Mouse (Mus musculus): ENCODE results near the gene Shroom1. TPM values are rescaled to one million over a fixed set of nuclear protein-coding genes. Genes with fewer than 3 reads are reported as not detected.

Gene Shroom1
- polyA plus RNA-seq, 1 experiment from 2014 or later, result not detected

- no peaks in the 10 kb centered on the region for H3K79me2 ChIP-seq (ENCODE audit: inconsistent target)
- H3K27ac ChIP-seq, result no peak overlapping the region
- WGBS (ENCODE audit: missing documents), result 94% methylated on average over 3 of the region's 3 CpGs
- H3K4me3 ChIP-seq (ENCODE audit: inconsistent target), result no peak overlapping the region
- H3K36me3 ChIP-seq (ENCODE audit: inconsistent target), result no peaks in the 10 kb centered on the region
Observed at GRCm38 (mm10) chr11:53458996-53459395, 2.0 kb downstream of the Shroom1 start.

GRCm38 (mm10) chr11:53460192-53460591 lies 3.2 kb downstream of the Shroom1 start:
- no peak overlapping the region for H3K4me3 ChIP-seq (ENCODE audit: inconsistent target)
- no peaks in the 10 kb centered on the region for H3K36me3 ChIP-seq (ENCODE audit: inconsistent target)
- H3K27ac ChIP-seq, result no peak overlapping the region
- WGBS (ENCODE audit: missing documents), result 69% methylated on average over 3 of the region's 3 CpGs
- H3K79me2 ChIP-seq (ENCODE audit: inconsistent target), result no peaks in the 10 kb centered on the region

- Histone ChIP-seq H3K36me3 (ENCODE audit: inconsistent target) (no peaks in the 10 kb centered on the region), H3K27ac (no peak overlapping the region), H3K79me2 (ENCODE audit: inconsistent target) (no peaks in the 10 kb centered on the region), H3K4me3 (ENCODE audit: inconsistent target) (no peak overlapping the region)
- WGBS (ENCODE audit: missing documents), result 71% methylated on average over 4 of the region's 5 CpGs
Observed at GRCm38 (mm10) chr11:53461727-53462126, 4.7 kb downstream of the Shroom1 start.

GRCm38 (mm10) chr11:53463551-53464424 lies 6.8 kb downstream of the Shroom1 start:
- Histone ChIP-seq H3K36me3 (ENCODE audit: inconsistent target) (no peaks in the 10 kb centered on the region), H3K4me3 (ENCODE audit: inconsistent target) (no peak overlapping the region), H3K79me2 (ENCODE audit: inconsistent target) (no peaks in the 10 kb centered on the region), H3K27ac (no peak overlapping the region)
- WGBS (ENCODE audit: missing documents), result 21% methylated on average over 46 of the region's 55 CpGs

- no peaks in the 10 kb centered on the region for H3K79me2 ChIP-seq (ENCODE audit: inconsistent target)
- H3K4me3 ChIP-seq (ENCODE audit: inconsistent target), result no peak overlapping the region
- 27% methylated on average over 38 of the region's 40 CpGs for WGBS (ENCODE audit: missing documents)
- no peak overlapping the region for H3K27ac ChIP-seq
- H3K36me3 ChIP-seq (ENCODE audit: inconsistent target), result no peaks in the 10 kb centered on the region
Observed at GRCm38 (mm10) chr11:53466231-53466971, 9.4 kb downstream of the Shroom1 start.

GRCm38 (mm10) chr11:53469294-53469967 lies 12.4 kb downstream of the Shroom1 start:
- Histone ChIP-seq H3K79me2 (ENCODE audit: inconsistent target) (no peaks in the 10 kb centered on the region), H3K36me3 (ENCODE audit: inconsistent target) (no peaks in the 10 kb centered on the region), H3K4me3 (ENCODE audit: inconsistent target) (no peak overlapping the region), H3K27ac (no peak overlapping the region)
- WGBS (ENCODE audit: missing documents), result 47% methylated on average over 16 of the region's 16 CpGs

- 7% methylated on average over 29 of the region's 29 CpGs for WGBS (ENCODE audit: missing documents)
Observed at GRCm38 (mm10) chr11:53469968-53470695, 13.1 kb downstream of the Shroom1 start, which contains the start of gene Gm9837. Gene Gm9837 (minus strand): TSS chr11:53470479.

GRCm38 (mm10) chr11:53472709-53473108 lies 15.7 kb downstream of the Shroom1 start:
- Histone ChIP-seq H3K79me2 (ENCODE audit: inconsistent target) (no peaks in the 10 kb centered on the region), H3K4me3 (ENCODE audit: inconsistent target) (no peak overlapping the region), H3K36me3 (ENCODE audit: inconsistent target) (no peaks in the 10 kb centered on the region), H3K27ac (no peak overlapping the region)
- WGBS (ENCODE audit: missing documents), result 94% methylated on average over 3 of the region's 3 CpGs

More at GRCm38 (mm10) chr11:53469968-53470695, 13.1 kb downstream of the Shroom1 start, which contains the start of gene Gm9837:
- Histone ChIP-seq H3K4me3 (ENCODE audit: inconsistent target) (no peak within 1 kb of the TSS), H3K79me2 (ENCODE audit: inconsistent target) (no peaks in the 10 kb centered on the region), H3K36me3 (ENCODE audit: inconsistent target) (no peaks in the 10 kb centered on the region), H3K27ac (no peak within 1 kb of the TSS)

- no peaks in the 10 kb centered on the region for H3K79me2 ChIP-seq (ENCODE audit: inconsistent target)
- H3K36me3 ChIP-seq (ENCODE audit: inconsistent target), result no peaks in the 10 kb centered on the region
- no peak overlapping the region for H3K27ac ChIP-seq
- WGBS (ENCODE audit: missing documents), result 55% methylated on average over 8 of the region's 8 CpGs
- H3K4me3 ChIP-seq (ENCODE audit: inconsistent target), result no peak overlapping the region
Observed at GRCm38 (mm10) chr11:53475620-53476019, 18.6 kb downstream of the Shroom1 start.

- Histone ChIP-seq H3K79me2 (ENCODE audit: inconsistent target) (no peaks in the 10 kb centered on the region), H3K4me3 (ENCODE audit: inconsistent target) (no peak overlapping the region), H3K27ac (no peak overlapping the region), H3K36me3 (ENCODE audit: inconsistent target) (no peaks in the 10 kb centered on the region)
- WGBS (ENCODE audit: missing documents), result 82% methylated on average over 7 of the region's 7 CpGs
Observed at GRCm38 (mm10) chr11:53477833-53478232, 20.8 kb downstream of the Shroom1 start.

- H3K36me3 ChIP-seq (ENCODE audit: inconsistent target), result no peaks in the 10 kb centered on the region
- H3K79me2 ChIP-seq (ENCODE audit: inconsistent target), result no peaks in the 10 kb centered on the region
- no peak overlapping the region for H3K27ac ChIP-seq
- no peak overlapping the region for H3K4me3 ChIP-seq (ENCODE audit: inconsistent target)
- WGBS (ENCODE audit: missing documents), result 16% methylated on average over 74 of the region's 79 CpGs
Observed at GRCm38 (mm10) chr11:53478383-53479170, 21.6 kb downstream of the Shroom1 start.

GRCm38 (mm10) chr11:53479171-53479782 lies 22.3 kb downstream of the Shroom1 start:
- no peaks in the 10 kb centered on the region for H3K36me3 ChIP-seq (ENCODE audit: inconsistent target)
- no peak overlapping the region for H3K27ac ChIP-seq
- 5% methylated on average over 55 of the region's 62 CpGs for WGBS (ENCODE audit: missing documents)
- no peak overlapping the region for H3K4me3 ChIP-seq (ENCODE audit: inconsistent target)
- H3K79me2 ChIP-seq (ENCODE audit: inconsistent target), result no peaks in the 10 kb centered on the region

GRCm38 (mm10) chr11:53479783-53480301 lies 22.8 kb downstream of the Shroom1 start, which contains the start of the genes Gm9945 and Sowaha:
Gene Gm9945 (plus strand): TSS chr11:53480166.
Gene Sowaha (minus strand): TSS chr11:53480274.
- H3K36me3 ChIP-seq (ENCODE audit: inconsistent target), result no peaks in the 10 kb centered on the region
- 1% methylated on average over 31 of the region's 40 CpGs for WGBS (ENCODE audit: missing documents)

More at GRCm38 (mm10) chr11:53479783-53480301, 22.8 kb downstream of the Shroom1 start, which contains the start of the genes Gm9945 and Sowaha:
- Histone ChIP-seq H3K4me3 (ENCODE audit: inconsistent target) (no peak within 1 kb of the TSS), H3K27ac (no peak within 1 kb of the TSS), H3K79me2 (ENCODE audit: inconsistent target) (no peaks in the 10 kb centered on the region)
